Comparison of ENCODE assay signal across 21 mouse cellular contexts in genomic region chr13:50982990-50983389, GRCm38 (mm10).
"Had no signal": no experiment of that assay in that cellular context is flagged by ENCODE, and none has a peak within 500 bp of the region (broad histone marks: within the 10 kb centered on the region; RNA-seq: fewer than 3 reads in every experiment).

No protein-coding gene starts in this region.

- H3K4me1 ChIP-seq: midbrain, embryonic 12.5 days; midbrain, embryonic 15.5 days; neural tube, embryonic 12.5 days; neural tube, embryonic 15.5 days had no signal

- H3K4me3 ChIP-seq: left cerebral cortex, adult 2 months; limb, embryonic 12.5 days; midbrain, embryonic 12.5 days; midbrain, embryonic 15.5 days; neural tube, embryonic 12.5 days; neural tube, embryonic 15.5 days had no signal

- DNase-seq: kidney, adult 18-20 months; kidney, postnatal 36 days; layer of hippocampus, postnatal 36 days; liver, postnatal 0 days; lung, embryonic 14.5 days; right cerebral cortex, adult 18-20 months; right cerebral cortex, postnatal 14 days; right cerebral cortex, postnatal 4 days; thymus, adult 18-20 months; thymus, postnatal 36 days had no signal

- H3K27me3 ChIP-seq: limb, embryonic 12.5 days; midbrain, embryonic 12.5 days; midbrain, embryonic 15.5 days; neural tube, embryonic 12.5 days; neural tube, embryonic 15.5 days had no signal

- H3K9me3 ChIP-seq: midbrain, embryonic 15.5 days; neural tube, embryonic 15.5 days had no signal

- H3K36me3 ChIP-seq: limb, embryonic 12.5 days; midbrain, embryonic 12.5 days; midbrain, embryonic 15.5 days; neural tube, embryonic 12.5 days; neural tube, embryonic 15.5 days had no signal

- H3K9ac ChIP-seq: limb, embryonic 12.5 days; liver, embryonic 14.5 days; liver, postnatal 0 days; lung, embryonic 14.5 days; midbrain, embryonic 12.5 days; midbrain, embryonic 15.5 days; neural tube, embryonic 12.5 days; neural tube, embryonic 15.5 days had no signal

- ATAC-seq: liver, postnatal 0 days; lung, postnatal 0 days; midbrain, embryonic 15.5 days had no signal

- H3K27ac ChIP-seq: left cerebral cortex, adult 2 months; liver, embryonic 14.5 days; macrophage; midbrain, embryonic 12.5 days; midbrain, embryonic 15.5 days; neural tube, embryonic 12.5 days; neural tube, embryonic 15.5 days; stomach, postnatal 0 days had no signal

- H3K4me2 ChIP-seq: limb, embryonic 12.5 days; liver, embryonic 11.5 days; lung, embryonic 14.5 days; midbrain, embryonic 12.5 days; midbrain, embryonic 15.5 days; neural tube, embryonic 12.5 days; neural tube, embryonic 15.5 days had no signal
